Mouse (Mus musculus): ENCODE data around the gene Zfyve28. TPM values are rescaled to one million over a fixed set of nuclear protein-coding genes. Genes with fewer than 3 reads are reported as not detected.

Zfyve28 gene
- total RNA-seq, 2 experiments from 2014 or later: 0.04 to 0.25 TPM

DNA sequence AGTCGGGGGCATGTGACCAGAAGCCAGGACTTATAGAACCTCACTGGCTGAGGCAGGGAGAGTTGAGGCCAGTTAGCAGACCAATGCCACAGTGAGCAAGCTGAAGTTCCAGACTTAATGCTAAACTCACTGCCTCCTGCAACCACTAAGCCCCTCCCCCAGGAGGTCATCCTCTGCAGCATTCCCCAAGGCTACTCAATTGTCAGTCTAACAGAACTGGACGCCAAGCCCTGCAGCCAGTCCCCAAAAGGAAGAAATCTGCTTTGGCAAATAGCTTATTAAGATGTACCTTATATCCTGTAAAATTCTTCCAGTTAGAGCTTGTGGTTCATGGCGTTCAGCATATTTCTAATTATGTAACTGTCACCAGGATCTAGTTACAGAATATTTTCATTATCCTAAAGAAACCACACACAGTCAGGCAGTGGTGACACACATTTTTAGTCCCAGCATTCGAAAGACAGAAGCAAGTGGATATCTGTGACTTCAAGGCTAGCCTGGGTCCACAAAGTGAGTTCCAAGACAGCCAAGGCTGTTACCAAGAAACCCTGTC lies 35.2 kb downstream of the Zfyve28 start:
- ATAC-seq (replicated peaks; ENCODE audit: poor library complexity): no peak

DNA sequence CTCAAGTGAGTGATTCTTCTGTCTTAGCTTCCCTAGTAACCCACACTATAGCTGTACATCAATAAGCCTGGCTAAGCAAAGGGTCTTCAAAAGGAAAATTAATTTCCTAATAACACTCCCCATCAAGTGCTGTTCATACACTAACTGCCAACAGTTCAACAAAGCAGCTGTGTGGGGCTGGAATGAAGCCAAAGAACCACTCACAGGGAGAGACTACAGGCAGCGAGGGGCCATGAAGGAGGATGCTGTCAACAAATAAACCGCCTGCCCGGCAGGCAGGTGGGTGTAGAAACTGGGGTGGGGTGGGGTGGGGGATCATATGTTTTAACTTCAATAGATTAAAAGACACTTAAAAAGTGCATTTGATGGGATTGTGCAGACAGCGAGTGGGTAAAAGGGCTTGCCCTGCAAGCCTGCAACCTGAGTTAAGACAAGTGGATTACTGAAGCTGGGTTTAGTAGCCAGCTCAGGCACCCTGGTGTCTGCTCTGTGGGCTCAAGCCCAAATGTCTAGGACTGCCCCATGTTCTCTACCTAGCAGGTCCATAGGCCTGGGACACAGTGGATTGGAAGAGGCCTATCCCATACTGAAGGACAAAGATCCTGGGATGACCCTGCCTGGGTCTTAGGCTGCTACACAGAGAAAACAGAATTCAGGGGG lies 35.8 kb downstream of the Zfyve28 start:
- ATAC-seq (replicated peaks; ENCODE audit: poor library complexity): no peak

DNA sequence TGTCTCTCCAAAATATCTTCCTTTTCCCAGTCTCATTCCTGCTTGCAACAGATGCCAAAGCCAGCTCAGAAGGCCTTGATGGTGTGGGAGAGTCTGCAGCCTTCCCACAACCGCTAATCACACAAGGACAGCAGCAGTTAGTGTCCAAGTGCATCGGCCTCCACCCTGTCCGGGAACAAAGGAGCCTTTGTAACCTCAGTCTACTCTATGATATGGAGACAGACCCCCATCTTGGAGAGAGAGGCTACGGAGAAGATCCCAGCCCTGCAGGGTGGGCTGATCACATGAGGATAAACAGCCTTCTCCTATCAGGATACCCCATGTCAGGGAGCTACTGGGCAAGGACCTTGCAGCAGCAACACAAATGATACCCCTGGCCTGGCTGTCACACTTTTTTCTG lies 36.5 kb downstream of the Zfyve28 start:
- ATAC-seq (replicated peaks; ENCODE audit: poor library complexity): no peak

DNA sequence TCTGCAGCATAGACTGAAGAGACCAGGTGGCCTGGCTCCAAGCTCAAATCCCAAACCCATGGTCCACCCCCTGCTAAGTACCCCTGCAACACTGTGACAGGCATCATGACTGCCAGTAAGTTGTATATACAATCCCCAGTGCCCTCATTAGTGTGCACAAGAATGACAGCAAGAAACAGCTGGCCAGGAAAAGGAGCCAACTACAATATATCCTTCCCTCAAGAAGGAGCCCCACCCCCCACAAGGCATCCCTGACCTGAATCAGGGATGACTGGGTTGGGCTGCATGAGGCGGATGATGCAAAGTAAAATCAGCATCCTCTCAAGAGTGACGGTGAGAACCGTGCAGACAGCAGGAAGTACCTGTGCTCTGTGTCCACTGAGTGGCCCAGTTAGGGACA lies 38.2 kb downstream of the Zfyve28 start:
- no peak for ATAC-seq (replicated peaks; ENCODE audit: poor library complexity)

DNA sequence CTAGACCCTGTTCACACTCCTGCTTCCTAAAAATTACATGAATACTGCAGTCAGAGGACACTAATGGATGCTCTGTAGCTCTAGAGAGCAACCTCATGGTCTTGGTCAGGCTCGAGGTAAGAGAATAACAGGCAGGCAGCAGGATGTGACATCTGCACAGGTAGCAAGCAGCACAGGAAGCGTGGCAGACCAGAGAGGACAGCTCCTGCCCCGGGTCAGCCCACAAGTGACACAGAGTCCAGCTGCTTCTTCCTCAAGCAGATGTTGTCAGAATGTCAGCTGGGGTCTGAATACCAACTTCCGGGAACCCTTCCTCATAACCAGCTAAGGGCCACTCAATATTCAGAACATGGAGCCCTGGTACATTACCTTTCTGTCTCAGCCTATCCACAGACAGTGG lies 39.1 kb downstream of the Zfyve28 start:
- ATAC-seq (replicated peaks; ENCODE audit: poor library complexity): no peak

DNA sequence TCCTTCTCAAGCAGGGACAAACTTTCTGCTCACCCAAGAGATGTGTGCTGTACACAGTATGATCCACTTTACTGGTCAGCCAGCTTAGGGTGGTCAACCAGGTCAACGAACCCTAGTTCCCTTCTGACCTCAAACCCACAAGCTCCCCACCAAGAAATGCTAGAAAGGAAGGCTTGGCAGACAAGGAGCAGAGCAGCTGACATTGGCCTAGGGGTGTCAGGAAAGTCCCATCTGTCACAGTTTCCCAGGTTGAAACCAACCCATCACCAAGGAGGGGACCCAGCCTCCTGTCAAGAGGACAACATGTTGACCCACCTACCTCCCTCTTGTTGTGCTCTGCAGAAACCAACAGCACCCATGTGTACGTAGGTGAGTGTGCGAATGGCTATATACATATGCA lies 41.8 kb downstream of the Zfyve28 start:
- ATAC-seq (replicated peaks; ENCODE audit: poor library complexity): no peak

DNA sequence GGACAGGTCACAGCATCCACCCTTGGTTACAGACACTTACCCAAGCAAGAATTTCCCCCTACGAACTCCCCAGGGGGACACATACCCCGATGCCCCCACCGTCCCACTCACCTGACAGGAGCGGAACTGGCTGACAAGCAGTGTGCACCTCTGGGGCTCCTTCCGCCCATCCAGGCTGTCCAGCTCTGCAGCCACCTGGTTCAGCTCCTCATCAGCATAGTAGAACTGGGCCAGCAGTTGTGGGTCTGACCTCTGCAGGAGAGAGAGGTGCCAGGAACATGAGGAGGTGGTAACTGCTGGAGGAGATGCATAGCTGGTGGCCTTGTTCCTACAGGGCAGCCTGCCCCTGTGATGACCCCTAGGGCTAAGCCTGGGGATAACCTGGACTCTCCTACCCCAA lies 45.2 kb downstream of the Zfyve28 start:
- ATAC-seq (replicated peaks; ENCODE audit: poor library complexity): no peak

DNA sequence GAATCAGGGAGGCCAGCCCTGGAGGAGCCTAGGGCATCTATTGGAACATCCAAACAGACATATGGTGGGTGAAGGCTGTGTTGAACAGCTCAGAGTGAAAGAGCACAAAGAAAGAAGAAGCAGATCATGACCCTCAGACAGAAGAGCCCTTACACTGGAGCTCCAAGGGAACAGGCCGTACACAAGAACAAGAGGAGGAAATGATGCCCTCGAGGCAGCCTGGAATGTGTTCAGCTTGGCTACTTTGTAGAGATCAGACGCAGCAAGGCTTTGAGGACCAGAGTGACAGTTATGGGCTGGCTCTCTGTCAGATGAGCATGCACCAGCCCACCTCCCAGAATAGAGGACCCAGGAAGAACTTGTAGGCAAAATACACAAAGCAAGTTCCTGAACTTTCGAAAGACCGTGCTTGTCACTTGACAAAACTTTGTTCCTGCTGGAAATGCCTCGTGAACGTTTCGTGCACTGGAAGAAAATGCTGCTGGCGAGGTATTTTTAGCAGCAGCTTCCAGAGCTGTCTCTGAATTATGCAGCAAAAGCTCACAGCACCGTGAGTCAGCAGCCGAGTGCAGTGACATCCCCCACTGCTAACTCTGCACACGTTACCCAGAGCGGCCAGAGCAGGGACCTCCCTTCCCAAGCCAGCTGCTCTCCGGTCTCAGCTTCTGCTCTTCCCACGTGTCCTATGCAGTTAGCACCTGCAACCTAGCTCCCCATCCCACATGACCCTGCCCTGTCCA lies 45.9 kb downstream of the Zfyve28 start:
- ATAC-seq (replicated peaks; ENCODE audit: poor library complexity): peak; percentile 93

DNA sequence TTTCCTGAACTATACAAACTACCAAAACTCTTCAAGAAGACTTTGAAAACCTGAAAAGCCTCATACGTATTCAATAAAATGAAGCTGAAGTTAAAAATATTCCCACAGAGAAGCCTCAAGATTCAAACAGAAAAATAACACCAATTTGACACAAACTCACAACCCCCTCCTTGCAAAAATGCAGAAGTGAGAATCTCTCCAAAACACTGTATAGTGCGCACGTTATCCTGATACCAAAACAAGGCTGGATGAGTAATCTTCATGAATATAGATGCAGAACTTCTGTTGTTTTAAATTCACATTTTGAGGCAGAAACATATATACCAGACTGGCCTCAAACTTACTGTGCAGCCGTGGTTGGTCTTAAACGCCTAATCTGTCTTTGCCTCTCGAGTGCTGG lies 49.8 kb downstream of the Zfyve28 start:
- ATAC-seq (replicated peaks; ENCODE audit: poor library complexity): no peak

DNA sequence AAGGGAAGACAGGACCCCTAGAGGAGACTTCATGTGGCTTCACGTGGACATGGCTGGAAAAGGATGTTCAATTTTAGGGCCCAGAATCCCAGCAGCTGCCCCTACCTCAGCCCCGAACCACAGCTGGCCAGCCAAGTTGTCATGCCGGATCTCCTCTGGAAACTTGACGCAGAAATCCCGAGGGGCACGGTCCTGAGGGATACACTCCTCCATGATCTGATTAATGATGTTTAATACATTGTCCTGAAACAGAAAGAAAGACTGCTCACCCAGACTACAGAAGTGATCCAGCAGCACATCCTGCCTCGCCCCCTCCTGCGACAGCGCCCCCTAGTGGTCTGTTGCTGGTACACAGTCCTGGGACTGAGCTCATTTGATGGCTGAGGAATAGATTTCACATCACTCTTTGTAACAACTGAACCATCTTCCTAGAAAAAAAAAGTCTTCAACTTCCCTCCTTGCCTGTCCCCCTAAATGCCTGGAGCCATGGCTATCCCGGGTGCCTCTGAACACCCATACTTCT lies 52.3 kb downstream of the Zfyve28 start:
- ATAC-seq (replicated peaks; ENCODE audit: poor library complexity): peak; percentile 58; the same call in 1 of the 2 replicates

DNA sequence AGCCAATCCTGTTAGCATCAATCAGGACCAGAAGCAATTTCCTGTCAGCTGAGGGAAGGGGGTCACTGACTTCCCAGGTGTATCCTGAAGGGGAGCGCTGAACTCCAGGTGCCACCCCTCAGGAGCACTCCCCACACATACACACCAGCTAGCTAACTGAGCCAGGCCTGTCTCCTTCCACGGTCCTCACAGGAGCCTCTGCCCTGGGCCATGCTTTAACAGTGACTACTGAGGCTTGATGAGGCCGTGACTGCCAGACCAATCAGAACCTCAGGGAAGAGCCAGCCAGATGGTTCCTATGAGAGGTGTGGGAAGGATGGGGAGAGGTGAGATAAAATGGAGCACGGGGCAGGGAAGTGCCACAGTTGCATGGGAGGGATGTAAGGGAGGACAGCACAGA lies 53.2 kb downstream of the Zfyve28 start:
- ATAC-seq (replicated peaks; ENCODE audit: poor library complexity): no peak

DNA sequence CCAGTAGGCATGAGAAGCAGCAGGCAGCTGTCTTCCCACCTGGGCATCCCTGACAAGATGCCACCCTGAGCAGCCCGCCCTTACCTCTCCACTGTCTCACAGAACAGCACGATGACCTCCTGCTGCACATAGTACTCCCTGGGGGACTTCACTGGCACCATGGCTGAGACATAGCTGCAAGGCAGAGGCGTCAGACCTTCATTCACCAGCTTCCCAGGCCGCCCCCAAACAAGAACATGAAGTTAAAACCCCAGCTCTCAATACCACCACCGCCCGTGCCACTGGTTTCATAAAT lies 55.1 kb downstream of the Zfyve28 start:
- no peak for ATAC-seq (replicated peaks; ENCODE audit: poor library complexity)

DNA sequence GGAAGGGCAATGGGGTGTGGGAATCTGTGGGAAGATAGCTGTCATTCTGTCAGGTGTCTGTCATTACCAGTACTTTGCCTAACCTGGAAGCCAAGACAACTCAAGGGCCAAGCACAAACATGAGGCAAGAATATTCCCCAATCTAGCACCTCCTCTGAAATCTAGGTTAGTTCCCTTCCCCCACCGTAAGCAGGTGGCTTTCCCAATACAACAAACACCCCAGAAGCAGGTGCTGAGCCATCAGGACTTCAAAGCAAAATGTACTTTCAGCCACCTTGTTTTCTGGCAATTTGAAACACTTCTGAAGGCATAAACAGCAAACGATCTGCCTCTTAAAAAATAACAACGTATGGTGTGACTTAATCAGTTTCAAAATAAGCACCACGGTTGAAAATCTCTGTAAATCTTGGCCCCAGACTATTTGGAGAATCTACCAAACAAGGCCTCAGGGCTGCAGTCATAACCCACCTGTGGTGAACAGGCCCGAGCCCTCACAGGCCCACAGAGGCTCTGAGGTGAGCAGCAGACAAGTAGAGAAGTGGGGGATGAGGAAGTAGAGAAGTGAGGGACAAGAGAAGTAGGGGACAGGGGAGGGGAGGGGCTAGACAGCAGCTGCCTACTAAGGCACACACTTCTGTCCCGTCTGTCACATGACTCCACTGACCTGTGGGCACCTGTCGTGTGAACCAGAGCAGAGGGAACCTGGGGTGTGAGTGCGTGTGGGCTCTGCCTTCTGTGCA lies 55.6 kb downstream of the Zfyve28 start:
- ATAC-seq (replicated peaks; ENCODE audit: poor library complexity): 0 out of 2 replicates have a peak, but pooled peaks have one; percentile 29

DNA sequence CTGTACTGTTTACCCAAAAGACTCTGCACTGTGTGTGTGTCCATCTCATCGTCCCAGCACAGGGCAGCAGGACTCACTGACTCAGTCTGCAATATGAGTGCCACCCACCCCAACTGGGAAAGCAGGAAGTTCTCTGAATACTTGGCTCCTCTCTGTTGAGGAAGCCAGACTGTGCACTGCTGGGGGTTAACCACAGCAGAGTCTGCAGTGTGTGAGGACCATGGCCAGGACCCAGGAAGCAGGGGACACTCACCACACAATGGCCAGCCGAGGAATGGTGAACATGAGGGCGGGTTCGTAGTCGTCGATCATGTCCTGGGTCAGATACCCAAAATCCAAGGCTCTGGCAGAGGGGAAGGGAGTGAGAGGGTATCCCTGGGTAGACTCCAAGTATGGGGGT lies 56.3 kb downstream of the Zfyve28 start:
- peak; percentile 72 for ATAC-seq (replicated peaks; ENCODE audit: poor library complexity)

DNA sequence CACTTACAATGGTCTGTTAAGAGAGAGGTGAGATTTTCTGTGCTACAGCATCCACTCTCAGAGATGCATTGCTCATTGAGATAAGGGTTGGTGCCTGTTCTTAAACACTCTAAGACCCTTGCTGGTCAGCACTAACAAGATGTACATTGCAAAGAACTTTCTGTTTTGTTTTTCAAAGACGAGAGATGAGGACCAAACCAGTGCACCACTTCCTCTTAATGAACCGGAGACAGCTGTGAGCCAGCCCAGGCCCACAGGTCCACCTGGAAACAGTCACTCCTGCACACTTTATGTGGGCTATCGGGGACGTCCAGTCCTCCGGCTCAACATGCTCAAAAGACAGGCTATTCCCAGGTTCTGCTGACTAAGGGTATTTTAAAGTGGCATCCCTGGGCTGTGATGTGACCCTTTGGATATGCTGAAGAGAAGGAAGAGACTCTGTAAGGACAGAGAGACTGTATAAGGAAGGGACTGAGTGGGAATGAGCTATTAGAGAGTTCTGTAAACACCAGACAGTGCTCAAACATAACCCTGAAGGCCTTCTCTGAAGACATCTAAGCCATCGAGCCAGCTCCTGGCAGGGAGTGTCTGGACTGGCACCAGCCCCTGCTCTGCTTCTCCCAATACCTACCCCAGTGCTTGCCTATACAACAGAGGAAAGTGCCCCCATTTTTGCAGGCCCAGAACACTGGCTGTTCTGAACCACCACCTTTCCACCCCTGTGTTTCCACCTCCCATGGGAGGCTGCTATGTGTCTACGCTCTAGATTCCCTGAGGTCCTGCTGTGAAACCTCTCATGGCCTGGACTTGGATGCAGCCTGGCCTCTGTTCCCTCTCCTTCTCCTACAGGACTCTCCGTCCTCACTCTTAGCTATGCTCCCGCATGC lies 57.4 kb downstream of the Zfyve28 start:
- peak; percentile 27; the same call in 1 of the 2 replicates for ATAC-seq (replicated peaks; ENCODE audit: poor library complexity)

DNA sequence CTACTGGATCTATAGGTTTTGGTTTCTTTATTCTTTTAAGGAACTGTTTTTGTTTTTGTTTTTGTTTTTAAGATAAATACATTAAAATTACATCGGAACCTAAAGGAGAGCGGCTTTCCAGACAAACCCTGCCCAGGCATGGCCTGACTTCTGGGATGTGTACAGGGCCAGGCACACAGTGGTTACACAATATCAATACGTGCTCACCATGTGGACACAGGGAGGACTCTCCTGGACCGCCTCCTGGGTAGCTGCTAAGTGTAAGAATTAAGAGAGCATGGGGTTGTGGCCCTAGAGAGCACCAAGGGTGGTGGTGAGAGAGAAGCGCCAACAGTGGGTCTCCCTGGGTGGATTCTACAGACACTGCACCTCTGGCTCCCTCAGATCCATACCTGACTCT lies 58.7 kb downstream of the Zfyve28 start:
- no peak for ATAC-seq (replicated peaks; ENCODE audit: poor library complexity)

DNA sequence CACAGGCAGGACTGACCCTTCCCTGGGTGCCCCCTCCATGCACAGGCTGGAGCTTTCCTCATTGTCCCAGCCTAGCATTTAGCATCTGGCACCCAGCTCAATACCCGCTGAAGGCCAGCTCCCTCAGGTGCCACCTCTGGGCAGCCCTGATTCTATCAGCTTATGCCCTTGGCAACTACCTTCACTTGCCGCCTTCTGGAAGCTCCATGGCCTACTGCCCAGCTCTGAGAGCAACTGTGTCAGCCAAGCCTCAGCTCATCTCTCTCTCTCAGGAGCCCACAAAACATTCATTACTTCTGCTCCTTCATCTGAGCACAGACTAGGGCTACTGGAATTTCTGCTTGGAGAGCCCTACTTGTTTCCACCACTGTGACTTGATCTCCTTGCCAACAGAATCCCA lies 62.7 kb downstream of the Zfyve28 start:
- no peak for ATAC-seq (replicated peaks; ENCODE audit: poor library complexity)

DNA sequence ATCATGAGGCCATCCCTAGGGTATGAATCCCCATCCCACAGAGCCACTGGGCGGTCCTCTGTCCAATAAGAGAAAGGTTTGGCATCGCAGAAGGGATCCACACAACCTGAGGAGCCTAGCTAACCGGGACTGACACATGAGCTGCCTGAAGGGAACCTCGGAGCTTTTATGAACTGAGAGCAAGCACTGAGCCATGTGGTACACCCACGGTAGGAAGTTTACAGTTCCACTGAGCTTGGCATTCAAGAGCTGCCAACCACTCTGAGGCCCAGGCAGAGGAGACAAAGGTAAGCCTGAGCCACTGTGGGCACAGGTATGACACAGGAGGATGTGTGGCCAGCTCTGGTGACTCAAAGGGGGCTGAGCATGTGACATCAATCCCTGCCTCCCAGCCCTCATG lies 63.7 kb downstream of the Zfyve28 start:
- ATAC-seq (replicated peaks; ENCODE audit: poor library complexity): no peak

DNA sequence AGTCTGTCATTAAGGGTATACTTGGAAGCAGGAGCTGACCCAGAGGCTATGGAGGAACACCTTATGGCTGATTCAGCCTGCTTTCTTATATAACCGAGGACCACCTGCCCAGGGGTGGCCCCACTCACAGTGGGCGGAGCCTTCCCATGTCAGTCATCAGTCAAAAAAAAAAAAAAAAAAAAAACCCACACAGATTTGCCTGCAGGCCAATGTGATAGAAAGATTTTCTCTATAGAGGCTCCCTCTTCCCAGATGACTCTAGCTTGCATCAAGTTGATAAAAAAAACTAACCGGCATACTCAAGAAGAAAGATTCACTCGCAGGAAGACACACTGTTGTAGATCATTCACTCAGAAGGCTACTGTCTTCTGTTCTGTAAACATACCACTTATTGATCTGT lies 68.2 kb downstream of the Zfyve28 start:
- no peak for ATAC-seq (replicated peaks; ENCODE audit: poor library complexity)

DNA sequence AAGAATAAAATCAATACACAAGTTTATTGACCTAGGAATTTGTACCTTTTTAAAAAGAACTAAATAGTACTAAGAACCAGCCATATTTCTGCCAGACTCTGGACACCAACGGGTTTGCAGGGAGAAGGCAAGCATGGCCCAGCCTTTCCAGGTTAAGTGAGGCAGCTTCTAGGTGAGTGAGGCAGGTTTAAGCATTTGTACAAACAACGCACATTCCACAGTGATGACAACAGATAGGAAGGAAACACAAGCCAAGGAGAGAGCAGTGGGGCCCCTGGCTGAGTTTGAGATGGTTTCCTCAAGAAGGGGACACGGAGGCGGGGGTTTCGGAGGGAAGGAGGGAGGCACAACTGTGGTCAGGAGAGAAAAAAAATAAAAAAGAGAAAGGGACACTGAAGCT lies 69.6 kb downstream of the Zfyve28 start:
- ATAC-seq (replicated peaks; ENCODE audit: poor library complexity): no peak

DNA sequence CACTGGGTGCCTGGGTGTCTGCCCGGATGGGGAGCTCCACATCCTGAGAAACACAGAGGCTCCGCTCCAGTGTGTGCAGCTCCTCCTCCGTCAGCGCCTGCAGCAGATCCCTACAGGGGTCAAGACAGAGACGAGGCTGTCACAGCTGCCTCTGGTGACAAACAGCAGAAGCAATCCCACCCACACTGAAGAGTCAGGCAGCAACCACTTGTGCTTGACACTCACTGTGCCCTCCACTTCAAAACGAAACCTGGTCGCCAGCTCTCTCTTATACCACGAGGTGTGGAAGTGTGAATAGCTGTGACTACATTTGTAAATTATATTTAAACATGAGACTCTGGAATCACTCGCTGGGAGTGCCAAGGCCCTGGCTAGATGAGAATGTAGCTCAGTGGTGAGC lies 70.5 kb downstream of the Zfyve28 start:
- no peak for ATAC-seq (replicated peaks; ENCODE audit: poor library complexity)
